Comparison of ENCODE assay signal across 15 mouse cellular contexts in genomic region chr17:79199814-79200491, GRCm38 (mm10).
DNase-seq lines count a peak whose midpoint lies in the region; ATAC-seq lines count a peak whose summit lies in the region.
"Had no signal": no experiment of that assay in that cellular context is flagged by ENCODE, and none has a peak within 500 bp of the region (broad histone marks: within the 10 kb centered on the region; RNA-seq: fewer than 3 reads in every experiment).

No protein-coding gene starts in this region.

- no peaks in the 10 kb centered on the region for H3K27me3 ChIP-seq in forebrain, embryonic 14.5 days (replicated peaks; ENCODE audit: control insufficient read depth, insufficient read depth, low read length)
- H3K27me3 ChIP-seq in limb, embryonic 15.5 days, result no peaks in the 10 kb centered on the region
- H3K27me3 ChIP-seq: CH12.LX; heart, embryonic 15.5 days; Patski had no signal

- H3K4me3 ChIP-seq in forebrain, embryonic 14.5 days (ENCODE audit: low read depth, low read length), result no peak overlapping the region
- H3K4me3 ChIP-seq in limb, embryonic 15.5 days, result no peak overlapping the region
- H3K4me3 ChIP-seq: heart, embryonic 15.5 days had no signal

- WGBS in forebrain, embryonic 14.5 days, result 50% methylated on average over 9 of the region's 9 CpGs
- 38% methylated on average over 9 of the region's 9 CpGs for WGBS in limb, embryonic 15.5 days

- H3K9ac ChIP-seq in forebrain, embryonic 14.5 days (ENCODE audit: low read length), result no peak overlapping the region
- H3K9ac ChIP-seq in limb, embryonic 15.5 days, result no peak overlapping the region
- H3K9ac ChIP-seq: heart, embryonic 15.5 days; lung, embryonic 14.5 days had no signal

- no peak overlapping the region for H3K27ac ChIP-seq in forebrain, embryonic 14.5 days (ENCODE audit: low read depth, low read length)
- peak overlapping the region; percentile 67 for H3K27ac ChIP-seq in limb, embryonic 15.5 days
- H3K27ac ChIP-seq: heart, embryonic 15.5 days; kidney, postnatal 0 days had no signal

- H3K9me3 ChIP-seq in forebrain, embryonic 14.5 days (replicated peaks; ENCODE audit: control insufficient read depth, low read length), result 0 out of 2 replicates have a peak, but pooled peaks cover 4% of the 10 kb centered on the region
- H3K9me3 ChIP-seq in limb, embryonic 15.5 days, result no peaks in the 10 kb centered on the region
- H3K9me3 ChIP-seq: heart, embryonic 15.5 days had no signal

- no peak overlapping the region for H3K4me2 ChIP-seq in forebrain, embryonic 14.5 days (ENCODE audit: low read length)
- no peak overlapping the region for H3K4me2 ChIP-seq in limb, embryonic 15.5 days
- H3K4me2 ChIP-seq: heart, embryonic 15.5 days; lung, embryonic 14.5 days had no signal

- peak; percentile 78 for ATAC-seq in forebrain, embryonic 14.5 days
- no peak for ATAC-seq in limb, embryonic 15.5 days (ENCODE audit: insufficient number of reproducible peaks, low FRiP score, low TSS enrichment, low read depth)
- ATAC-seq: Patski had no signal

- intact Hi-C loops in left cerebral cortex, postnatal 4 days (cut with DNase I), result no loop called here

- H3K4me1 ChIP-seq in forebrain, embryonic 14.5 days (ENCODE audit: control insufficient read depth, insufficient read depth, low read length), result no peaks in the 10 kb centered on the region; the same call in 1 of the 2 replicates
- peaks cover 13% of the 10 kb centered on the region for H3K4me1 ChIP-seq in limb, embryonic 15.5 days
- H3K4me1 ChIP-seq: heart, embryonic 15.5 days had no signal

- DNase-seq in ES-CJ7 (ENCODE audit: low read depth, low spot score), result peak; percentile 13
- peak; percentile 41 for DNase-seq in R1 (ENCODE audit: low read depth, low spot score)
- DNase-seq in forebrain, embryonic 14.5 days (ENCODE audit: low spot score), result peak; percentile 42
- DNase-seq in adrenal gland, adult 2 months, result no peak
- no peak for DNase-seq in left cerebral cortex, postnatal 4 days
- no peak for DNase-seq in layer of hippocampus, adult 11-12 months (ENCODE audit: low spot score)
- DNase-seq: cerebellum, postnatal 10 days; lung, embryonic 14.5 days; right cerebral cortex, postnatal 4 days; thymus, postnatal 4 days had no signal

- no peaks in the 10 kb centered on the region for H3K36me3 ChIP-seq in forebrain, embryonic 14.5 days (ENCODE audit: control insufficient read depth, insufficient read depth, low read length)
- H3K36me3 ChIP-seq in limb, embryonic 15.5 days, result no peaks in the 10 kb centered on the region
- H3K36me3 ChIP-seq: heart, embryonic 15.5 days had no signal

Comparison
In these comparisons a context has a peak if more than half of its experiments do, and no peak if none do; other contexts are left out.
1. DNase-seq: peak in ES-CJ7 (single experiment), R1 (single experiment) and forebrain, embryonic 14.5 days (single experiment); none in adrenal gland, adult 2 months (single experiment), left cerebral cortex, postnatal 4 days (single experiment) and layer of hippocampus, adult 11-12 months (single experiment).